Comparison of ENCODE assay signal across 8 mouse cellular contexts in the genomic region with DNA sequence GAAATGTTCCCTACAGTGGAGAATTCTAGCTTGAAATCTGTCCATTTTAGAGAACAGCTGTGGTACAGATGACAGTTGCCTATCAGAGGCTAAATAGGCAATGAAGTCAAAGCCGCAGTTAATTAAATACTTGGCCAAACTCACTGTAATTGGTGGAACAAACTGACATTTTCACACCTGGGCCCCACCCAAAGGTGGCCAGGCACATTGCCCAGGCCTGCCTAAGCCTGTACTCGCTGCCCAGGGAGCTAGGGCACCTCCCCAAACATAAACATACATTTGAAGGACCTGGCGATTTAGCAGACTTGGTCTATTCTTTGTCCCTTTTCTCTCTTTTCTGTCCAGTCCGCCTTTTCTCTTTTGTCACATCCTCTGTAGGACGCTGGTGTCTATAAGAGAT. TPM values are rescaled to one million over a fixed set of nuclear protein-coding genes. Genes with fewer than 3 reads are reported as not detected.
DNase-seq lines count a peak whose midpoint lies in the region; ATAC-seq lines count a peak whose summit lies in the region.

A gene (plus strand): TSS at position 276 of the 400 bp plus-strand sequence.

- H3K4me1 ChIP-seq in forebrain, embryonic 10.5 days, result peaks cover 33% of the 10 kb centered on the region
- H3K4me1 ChIP-seq in midbrain, embryonic 15.5 days, result peaks cover 14% of the 10 kb centered on the region

- no peaks in the 10 kb centered on the region for H3K9me3 ChIP-seq in forebrain, embryonic 10.5 days
- H3K9me3 ChIP-seq in midbrain, embryonic 15.5 days, result no peaks in the 10 kb centered on the region

- WGBS in forebrain, embryonic 10.5 days, result 26% methylated on average over 5 of the region's 5 CpGs
- 23% methylated on average over 5 of the region's 5 CpGs for WGBS in midbrain, embryonic 15.5 days

- no peaks in the 10 kb centered on the region for H3K27me3 ChIP-seq in forebrain, embryonic 10.5 days (ENCODE audit: poor library complexity, severe bottlenecking)
- no peaks in the 10 kb centered on the region for H3K27me3 ChIP-seq in midbrain, embryonic 15.5 days (replicated peaks)

- H3K27ac ChIP-seq in forebrain, embryonic 10.5 days, result peak within 1 kb of the TSS; percentile 78
- H3K27ac ChIP-seq in midbrain, embryonic 15.5 days, result peak within 1 kb of the TSS; percentile 83

- H3K9ac ChIP-seq in midbrain, embryonic 15.5 days, result peak within 1 kb of the TSS; percentile 72

- ATAC-seq in CD4-positive, CD25-positive, alpha-beta regulatory T cell, adult 4 months, result no peak
- no peak for ATAC-seq in midbrain, embryonic 15.5 days (replicated peaks)

- peak within 1 kb of the TSS; percentile 76 for H3K4me2 ChIP-seq in midbrain, embryonic 15.5 days

- H3K36me3 ChIP-seq in forebrain, embryonic 10.5 days (replicated peaks), result peaks cover 64% of the 10 kb centered on the region
- peaks cover 18% of the 10 kb centered on the region for H3K36me3 ChIP-seq in midbrain, embryonic 15.5 days (replicated peaks)

- H3K4me3 ChIP-seq in forebrain, embryonic 10.5 days, result peak within 1 kb of the TSS; percentile 73
- H3K4me3 ChIP-seq in midbrain, embryonic 15.5 days, result peak within 1 kb of the TSS; percentile 74

- DNase-seq in cerebellum, adult 11 months, result peak; percentile 19
- DNase-seq in cerebellum, adult 8-10 months, result no peak
- no peak for DNase-seq in forebrain, embryonic 10.5 days (ENCODE audit: extremely low spot score, low spot score)
- peak; percentile 8 to 40 for DNase-seq in kidney, postnatal 25 days
- DNase-seq in layer of hippocampus, adult 8-10 months (ENCODE audit: low spot score in 2 of 2), result no peak
- no peak for DNase-seq in spleen, postnatal 36 days (ENCODE audit: low spot score in 2 of 2)

RNA-seq across cellular contexts. Expression of the gene that starts here (rescaled TPM):
- polyA plus RNA-seq in CD4-positive, CD25-positive, alpha-beta regulatory T cell, adult 4 months (2017; shearing (Covaris generic)), result 10 to 100 TPM; 11.2 to 18.8 TPM
- polyA plus RNA-seq in forebrain, embryonic 10.5 days (2016; fragmentation: Nextera tagmentation; extraction: Ambion mirVana), result 2.4 and 3.5 TPM in 2 replicates
- 4.3 and 6.7 TPM in 2 replicates for polyA plus RNA-seq in midbrain, embryonic 15.5 days (2015; fragmentation: Nextera tagmentation; extraction: Ambion mirVana)
- 1 to 10 TPM; 4.7 to 7.1 (median 5.7) TPM for total RNA-seq in layer of hippocampus, adult 8-10 months (2022)

Comparison
In these comparisons a context has a peak if more than half of its experiments do, and no peak if none do; other contexts are left out.
1. DNase-seq: peak in cerebellum, adult 11 months (single experiment) and kidney, postnatal 25 days (2 of 2); none in cerebellum, adult 8-10 months (single experiment), forebrain, embryonic 10.5 days (single experiment), layer of hippocampus, adult 8-10 months (0 of 2) and spleen, postnatal 36 days (0 of 2).